Mouse (Mus musculus) monocyte, adult 2 months (primary cell): ENCODE results near the gene Eif3f.

Experiments
- DNase-seq, 2 experiments: peaks; one replicate each; pipeline ENCODE4 v3.0.0; 2022; ENCODE audit warnings: low spot score in 2 of 2, low read depth in 1 of 2

The Eif3f gene

GRCm38 (mm10) chr7:108933794-108934731, at the start of gene Eif3f:
Gene Eif3f, plus strand, starts transcription at chr7:108934417.
- peak; percentile 80 to 88 for DNase-seq

DNA sequence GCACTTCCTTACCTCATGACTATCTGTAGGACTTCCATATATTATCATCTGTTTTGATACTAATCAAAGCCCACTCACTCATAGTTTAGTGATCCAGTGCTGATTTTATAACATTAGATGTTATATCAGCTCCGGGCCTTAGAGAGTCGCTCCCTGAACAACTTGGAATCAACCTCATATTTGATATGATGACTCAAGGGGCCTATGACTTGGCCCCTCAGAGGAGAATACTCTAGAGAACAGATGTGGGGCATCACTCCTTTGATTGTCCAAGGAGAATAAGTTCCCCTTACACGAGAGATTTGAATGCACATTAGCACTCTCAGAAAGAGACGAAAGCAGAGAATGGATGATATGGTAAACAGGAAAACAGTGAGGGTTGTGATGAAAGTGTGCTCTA, 49.3 kb upstream of the Eif3f start, which contains the start of gene Olfr518:
Olfr518 (minus strand) TSS at position 101 of the 400 bp plus-strand sequence.
- no peak for DNase-seq

- no peak for DNase-seq
Observed at GRCm38 (mm10) chr7:108894320-108894719, 39.9 kb upstream of the Eif3f start, which contains the start of gene Olfr519. Gene Olfr519, minus strand, starts transcription at chr7:108894420.

- no peak for DNase-seq
Observed at GRCm38 (mm10) chr7:108903969-108904368, 30.2 kb upstream of the Eif3f start.

GRCm38 (mm10) chr7:108927043-108927442, 7.2 kb upstream of the Eif3f start:
- no peak for DNase-seq

- no peak for DNase-seq
Observed at GRCm38 (mm10) chr7:108928280-108929188, 5.7 kb upstream of the Eif3f start.

DNA sequence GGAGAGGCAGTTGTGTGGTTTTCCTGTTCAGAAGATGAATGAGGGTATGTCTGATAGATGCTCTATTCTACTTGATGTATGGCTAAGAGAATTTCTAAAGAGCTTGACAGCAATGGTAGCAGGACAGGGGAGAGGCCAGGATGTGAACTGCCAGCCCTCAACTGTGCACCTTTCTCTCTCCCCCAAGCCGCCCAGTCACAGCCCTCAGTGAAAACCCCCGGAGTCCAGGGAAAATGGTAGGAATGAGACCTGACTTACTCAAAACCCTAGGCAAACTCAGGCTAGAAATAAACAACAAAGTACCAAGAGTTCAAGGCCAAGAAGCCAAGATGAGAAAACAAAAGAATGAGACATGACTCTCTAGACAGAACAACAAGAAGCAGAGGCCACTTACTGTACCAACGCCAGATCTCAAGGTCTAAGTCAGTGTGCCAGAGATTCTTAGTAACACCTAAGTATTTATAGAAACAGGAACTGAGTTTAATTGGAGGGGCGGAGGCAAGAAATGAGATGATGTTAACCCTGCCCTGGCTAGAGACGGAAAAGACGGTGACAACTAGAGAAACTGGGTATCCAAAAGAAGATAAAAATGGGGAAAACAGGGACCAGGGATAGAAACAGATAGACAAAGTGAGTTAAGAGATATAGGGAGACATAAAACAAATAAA, 4.4 kb upstream of the Eif3f start, which contains the start of gene Nlrp10:
Nlrp10 (minus strand) TSS at position 453 of the 668 bp plus-strand sequence.
- DNase-seq = no peak

DNA sequence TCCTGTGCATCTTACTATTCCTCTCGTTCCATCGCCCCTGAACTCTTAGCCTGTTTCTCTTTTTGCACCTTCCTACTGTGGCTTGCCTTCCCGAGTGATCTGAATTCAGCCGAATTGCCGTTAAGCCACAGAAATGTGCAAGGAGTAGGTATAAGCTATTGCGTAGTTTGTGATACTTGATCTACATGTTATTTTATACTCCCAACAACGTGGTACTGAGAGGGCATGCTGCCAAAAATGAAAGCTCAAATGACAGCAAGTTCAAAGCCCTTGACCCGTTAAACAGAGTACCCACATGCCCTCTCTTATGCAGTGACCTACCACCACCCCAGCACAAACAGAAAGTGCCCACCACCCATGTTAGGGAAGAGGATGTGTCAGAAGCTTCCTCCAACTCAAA, 619 bp downstream of the Eif3f start:
- DNase-seq = no peak

DNA sequence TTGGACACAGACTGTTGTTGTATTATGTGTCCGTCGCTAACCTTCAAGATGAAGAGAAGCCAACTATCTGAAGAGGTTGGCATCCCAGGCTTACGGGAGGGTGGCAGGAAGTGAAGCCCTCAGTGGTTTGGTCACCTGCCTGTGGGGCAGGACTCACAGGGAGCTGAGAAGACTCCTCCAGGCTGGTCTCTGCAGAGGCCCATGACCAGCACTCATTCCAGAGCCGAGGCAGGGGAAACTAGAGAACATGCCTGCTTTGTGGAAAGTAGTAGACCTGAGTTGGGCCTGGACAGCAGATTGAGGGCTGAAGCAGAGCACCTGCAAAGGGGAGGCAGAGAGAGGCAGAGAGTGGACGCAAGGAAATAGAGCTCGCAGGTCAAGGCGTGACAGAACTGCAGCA, 1.2 kb downstream of the Eif3f start:
- no peak for DNase-seq

DNA sequence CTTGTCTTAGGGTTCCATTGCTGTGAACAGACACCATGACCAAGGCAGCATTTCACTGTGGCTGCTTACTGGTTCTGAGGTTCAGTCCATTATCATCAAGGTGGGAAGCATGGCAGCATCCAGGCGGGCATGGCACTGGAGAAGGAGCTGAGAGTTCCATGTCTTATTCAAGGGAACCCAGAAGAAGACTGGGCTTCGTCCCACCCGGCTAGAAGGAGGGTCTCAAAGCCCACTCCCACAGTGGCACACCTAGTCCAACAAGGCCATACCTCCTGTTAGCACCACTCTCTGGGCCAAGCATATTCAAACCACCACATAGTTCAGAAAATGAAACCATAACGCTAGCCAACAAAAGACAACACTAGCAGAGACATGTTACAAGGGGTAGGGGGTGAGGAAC, 2.4 kb downstream of the Eif3f start:
- no peak for DNase-seq

- no peak for DNase-seq
Observed at GRCm38 (mm10) chr7:108941466-108941865, 7.2 kb downstream of the Eif3f start.

DNA sequence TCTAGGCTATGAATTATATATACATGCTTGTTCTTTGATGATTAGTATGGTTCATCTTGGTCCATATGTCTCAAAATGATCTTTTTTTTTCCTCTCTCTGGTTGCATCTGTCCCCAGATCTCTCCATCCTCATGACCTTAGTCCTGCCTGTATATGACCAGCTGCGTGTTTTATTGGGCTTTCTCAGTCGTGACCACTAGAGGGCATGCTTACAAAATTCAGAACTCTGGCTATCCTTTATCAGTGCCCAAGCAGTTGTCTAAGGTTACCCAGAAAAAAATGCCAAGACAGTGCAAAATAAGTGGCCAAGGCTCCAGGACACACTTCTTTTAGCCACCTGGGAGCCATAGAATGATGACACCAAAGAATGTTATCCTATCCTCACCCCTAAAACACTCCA, 9.8 kb downstream of the Eif3f start:
- DNase-seq = no peak

DNA sequence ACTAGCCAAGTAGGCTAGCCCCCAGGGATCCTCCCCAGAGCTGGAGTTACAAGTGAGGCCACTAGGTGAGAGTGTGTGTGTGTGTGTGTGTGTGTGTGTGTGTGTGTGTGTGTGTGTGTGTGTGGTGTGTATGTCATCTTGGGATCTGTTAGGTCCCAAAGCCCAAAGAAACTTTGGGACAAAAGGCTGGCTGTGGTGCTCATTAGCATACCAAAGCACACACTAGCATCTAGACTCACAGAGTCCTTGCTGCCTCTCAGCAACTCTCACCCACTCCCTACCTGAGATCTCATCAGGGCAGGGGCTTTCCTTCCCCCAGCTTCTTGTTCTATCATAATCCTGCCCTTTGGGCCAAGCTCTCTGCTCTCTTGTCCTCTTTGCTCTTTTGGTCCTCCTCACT, 14.4 kb downstream of the Eif3f start:
- no peak for DNase-seq

- no peak for DNase-seq
Observed at GRCm38 (mm10) chr7:108949301-108949700, 15.1 kb downstream of the Eif3f start.

DNA sequence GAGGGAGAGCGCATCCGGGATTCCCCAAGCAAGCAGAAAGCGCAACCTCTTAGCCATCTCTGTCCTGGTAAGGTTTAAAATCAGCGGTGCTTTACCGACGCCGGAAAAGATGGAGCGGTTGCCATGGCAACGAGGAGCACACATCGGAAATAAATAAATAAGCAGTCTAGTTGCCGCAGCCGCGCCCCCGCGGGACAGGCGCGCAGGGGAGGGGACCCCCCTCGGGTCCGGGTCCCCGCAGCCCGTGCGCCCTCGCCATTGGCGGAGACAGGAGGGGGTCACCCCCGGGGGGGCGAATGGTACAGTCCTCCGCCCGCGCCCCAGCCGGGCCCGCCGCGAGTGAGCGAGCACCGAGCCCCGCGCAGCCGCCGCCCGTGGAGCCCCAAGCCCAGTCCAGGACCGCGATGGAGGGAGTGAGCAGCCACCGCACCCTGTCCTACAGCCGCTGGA, 16.1 kb downstream of the Eif3f start, which contains the start of gene Tub:
Tub (plus strand) TSS at position 27 of the 450 bp plus-strand sequence.
- no peak for DNase-seq

DNA sequence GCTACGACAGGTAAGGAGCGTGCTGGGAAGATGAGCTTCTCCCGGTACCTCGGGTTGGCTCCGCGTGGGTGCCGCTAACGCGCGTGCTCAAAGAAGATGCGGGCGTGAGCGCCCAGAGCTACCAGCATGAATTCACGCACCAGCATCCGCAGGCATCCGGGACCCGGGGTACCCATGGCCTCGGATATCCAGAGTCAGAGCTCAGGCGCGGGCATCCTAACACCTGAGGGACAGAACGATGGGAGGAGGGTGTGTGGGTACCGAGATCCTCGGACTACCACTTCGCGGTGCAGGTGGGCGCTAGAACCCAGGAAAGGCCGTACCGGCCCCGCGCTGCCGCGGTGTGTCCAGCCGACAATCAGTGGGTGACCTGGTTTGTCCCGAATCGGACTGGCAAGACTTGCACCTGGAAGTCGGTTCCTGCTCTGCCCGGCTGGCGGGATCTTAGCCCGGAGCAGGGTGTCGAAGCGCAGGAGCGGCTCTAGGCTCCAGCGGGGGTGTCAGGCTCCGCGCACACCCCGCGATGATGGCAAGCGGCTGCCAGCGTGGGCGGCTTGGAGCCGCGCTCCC, 16.6 kb downstream of the Eif3f start:
- no peak for DNase-seq

DNA sequence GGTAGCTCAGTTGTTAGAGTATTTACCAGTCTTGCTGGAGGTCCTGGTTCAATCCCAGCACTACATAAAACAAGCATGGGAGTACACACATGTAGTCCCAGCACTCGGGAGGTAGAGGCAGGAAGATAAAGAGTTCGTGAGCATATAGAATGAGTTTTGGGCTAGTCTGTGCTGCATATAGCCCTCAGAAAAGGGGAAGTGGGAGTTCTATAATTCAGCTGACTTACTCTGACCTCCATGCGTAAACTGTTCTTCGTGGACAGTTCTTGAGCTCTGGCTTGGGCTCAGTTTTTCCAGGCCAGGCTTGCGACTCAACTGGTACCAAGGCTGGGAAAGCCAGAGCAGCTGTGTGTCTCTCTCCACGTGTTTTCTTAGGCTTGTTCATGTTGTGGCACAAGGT, 18.6 kb downstream of the Eif3f start:
- DNase-seq = no peak

- DNase-seq = no peak
Observed at GRCm38 (mm10) chr7:108954185-108954584, 20.0 kb downstream of the Eif3f start.

GRCm38 (mm10) chr7:108957734-108958133, 23.5 kb downstream of the Eif3f start:
- DNase-seq = no peak

DNA sequence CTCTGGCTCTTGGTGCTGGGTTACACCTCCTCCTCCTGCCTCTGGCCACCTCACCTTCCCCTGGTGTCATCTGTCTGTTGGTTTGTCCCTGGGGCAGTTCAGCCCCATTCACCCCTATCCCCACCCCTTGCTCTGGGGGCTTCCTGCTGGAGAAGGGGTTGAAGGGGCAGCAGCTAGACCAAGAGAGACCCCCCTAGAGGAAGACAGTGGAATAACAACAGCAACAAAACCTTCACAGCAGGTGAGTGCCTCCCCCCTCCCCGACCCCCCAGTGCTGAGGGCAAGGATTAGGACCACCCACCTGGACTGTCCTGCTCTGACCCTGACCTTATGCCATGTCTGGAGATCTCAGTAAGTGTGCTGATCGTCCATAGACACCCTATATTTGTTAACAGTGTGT, 31.8 kb downstream of the Eif3f start:
- no peak for DNase-seq
